Mouse (Mus musculus): ENCODE measurements at regions not wholly inside any gene's neighbourhood (a gene's known extent, or its start where the extent isn't known, plus 50 kb on each side); places are given as distances from the start of the nearest gene placed in this dataset.

DNA sequence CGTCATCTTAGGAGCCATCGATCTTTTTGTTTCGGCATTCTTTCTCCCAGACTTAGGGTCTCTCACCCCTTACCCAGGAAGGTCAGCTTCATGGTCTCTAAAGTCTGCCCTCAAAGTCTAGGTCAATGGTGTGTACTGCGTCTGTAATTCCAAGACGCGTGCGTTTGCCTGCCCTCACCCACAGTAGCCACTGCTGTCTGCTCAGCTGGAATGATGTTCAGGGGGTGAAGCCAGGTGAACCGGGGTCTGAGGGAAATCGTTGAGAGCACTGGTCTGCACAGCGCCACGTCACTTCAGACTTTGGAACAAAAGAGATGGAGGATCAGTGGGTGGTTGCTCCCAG is 244.2 kb downstream of the Ndfip2 start:
- ATAC-seq (ENCODE audit: low FRiP score, low TSS enrichment): 0 out of 2 replicates have a peak, but pooled peaks have one; percentile 40
- 22% methylated on average over 11 of the region's 11 CpGs for WGBS
- no peaks in the 10 kb centered on the region for H3K9me3 ChIP-seq (ENCODE audit: low read length)
- no peak overlapping the region for H3K4me3 ChIP-seq (ENCODE audit: low read length)
- no peaks in the 10 kb centered on the region for H3K27me3 ChIP-seq (ENCODE audit: insufficient read depth, low read length)
- H3K9ac ChIP-seq (replicated peaks; ENCODE audit: low read length): no peak overlapping the region
- peak overlapping the region; percentile 45 for H3K4me2 ChIP-seq (replicated peaks; ENCODE audit: low read depth, low read length)
- no peak overlapping the region for H3K27ac ChIP-seq (ENCODE audit: low read length)
- peaks cover 36% of the 10 kb centered on the region for H3K4me1 ChIP-seq (ENCODE audit: insufficient read depth, low read length)
- H3K36me3 ChIP-seq (ENCODE audit: insufficient read depth, low read length): no peaks in the 10 kb centered on the region

GRCm38 (mm10) chr14:105501792-105502632 is 243.6 kb downstream of the Ndfip2 start:
- H3K9ac ChIP-seq (replicated peaks; ENCODE audit: low read length): 0 out of 2 replicates have a peak overlapping the region, but pooled peaks have one; percentile 29
- peak overlapping the region; percentile 20 for H3K27ac ChIP-seq (ENCODE audit: low read length)
- no peaks in the 10 kb centered on the region for H3K36me3 ChIP-seq (ENCODE audit: insufficient read depth, low read length)
- no peaks in the 10 kb centered on the region for H3K27me3 ChIP-seq (ENCODE audit: insufficient read depth, low read length)
- H3K4me3 ChIP-seq (ENCODE audit: low read length): peak overlapping the region; percentile 15
- peak; percentile 50 for ATAC-seq (ENCODE audit: low FRiP score, low TSS enrichment)
- H3K9me3 ChIP-seq (ENCODE audit: low read length): no peaks in the 10 kb centered on the region
- H3K4me1 ChIP-seq (ENCODE audit: insufficient read depth, low read length): peaks cover 36% of the 10 kb centered on the region
- H3K4me2 ChIP-seq (replicated peaks; ENCODE audit: low read depth, low read length): peak overlapping the region; percentile 45
- WGBS: 5% methylated on average over 21 of the region's 21 CpGs

DNA sequence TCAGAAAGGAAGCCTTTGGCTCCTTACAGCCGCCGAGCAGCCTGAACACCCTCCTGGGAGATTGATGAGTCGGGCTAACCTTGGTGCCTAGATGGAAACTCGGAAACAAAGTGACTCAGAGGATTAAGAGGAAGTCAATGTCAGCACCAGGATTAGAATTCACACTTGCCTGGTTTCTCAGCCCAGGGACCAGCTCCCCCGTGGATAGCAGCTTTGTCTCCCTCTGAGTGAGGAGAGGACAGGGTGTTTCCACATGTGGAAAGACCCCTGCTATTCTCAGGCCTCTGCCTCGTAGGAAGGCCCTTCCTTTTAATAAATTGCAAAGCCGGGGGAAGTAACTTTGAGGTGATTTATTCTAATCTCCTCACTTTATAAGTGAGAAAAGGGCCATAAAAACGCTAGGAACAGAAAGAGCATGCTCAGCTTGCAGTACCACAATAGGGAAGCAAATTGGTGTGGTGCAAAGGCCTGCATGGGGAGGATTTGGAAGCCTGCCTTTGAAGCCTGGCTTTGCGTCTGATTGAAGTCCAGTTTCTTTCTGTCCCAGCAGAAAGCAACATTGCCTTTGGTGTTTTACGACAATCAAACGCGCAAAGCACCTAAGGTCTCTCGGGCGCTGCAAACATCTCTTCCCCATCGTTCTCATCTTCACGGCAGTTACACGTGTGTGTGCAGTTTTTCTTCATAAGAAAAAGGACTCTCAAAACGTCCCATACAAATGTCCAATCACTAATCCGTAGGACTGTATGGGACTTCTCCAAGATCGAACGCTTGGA is 242.8 kb downstream of the Ndfip2 start:
- no peaks in the 10 kb centered on the region for H3K9me3 ChIP-seq (ENCODE audit: low read length)

DNA sequence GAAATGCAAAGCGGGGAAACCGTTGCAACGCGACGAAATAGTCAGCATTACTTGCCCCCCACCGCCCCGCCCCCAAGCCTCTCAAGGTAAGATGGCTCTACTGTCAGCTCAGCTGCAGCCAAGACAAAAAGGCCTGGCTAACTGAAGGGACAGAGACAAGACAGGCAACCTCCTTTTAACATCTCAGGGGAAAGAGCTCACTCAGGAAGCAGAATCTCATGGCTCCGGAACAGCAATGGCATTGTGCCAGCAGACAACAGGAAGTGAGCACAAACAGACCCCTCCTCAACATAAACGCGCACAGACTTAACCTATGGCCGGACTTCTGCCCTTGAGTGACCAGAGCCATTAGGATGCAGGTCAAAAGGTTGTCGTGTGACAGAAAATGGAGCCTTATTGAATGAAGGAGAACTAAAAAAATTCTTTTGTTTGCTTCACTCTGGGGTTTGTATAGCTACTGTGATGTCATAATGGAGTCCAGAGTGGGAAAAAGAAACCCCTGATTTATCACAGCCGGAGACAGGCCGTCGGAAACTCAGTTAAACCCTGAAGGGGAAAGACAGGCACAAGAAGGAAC is 241.0 kb downstream of the Ndfip2 start:
- no peaks in the 10 kb centered on the region for H3K27me3 ChIP-seq (ENCODE audit: insufficient read depth, low read length)
- peak; percentile 32; the same call in 1 of the 2 replicates for ATAC-seq (ENCODE audit: low FRiP score, low TSS enrichment)
- no peaks in the 10 kb centered on the region for H3K36me3 ChIP-seq (ENCODE audit: insufficient read depth, low read length)
- 38% methylated on average over 15 of the region's 15 CpGs for WGBS
- peaks cover 36% of the 10 kb centered on the region for H3K4me1 ChIP-seq (ENCODE audit: insufficient read depth, low read length)
- no peaks in the 10 kb centered on the region for H3K9me3 ChIP-seq (ENCODE audit: low read length)
- H3K27ac ChIP-seq (ENCODE audit: low read length): peak overlapping the region; percentile 28; the same call in 1 of the 2 replicates
- H3K4me2 ChIP-seq (replicated peaks; ENCODE audit: low read depth, low read length): peak overlapping the region; percentile 20; the same call in 1 of the 2 replicates
- no peak overlapping the region; the same call in 1 of the 2 replicates for H3K9ac ChIP-seq (replicated peaks; ENCODE audit: low read length)
- H3K4me3 ChIP-seq (ENCODE audit: low read length): no peak overlapping the region

More for the DNA sequence above, 242.8 kb downstream of the Ndfip2 start:
- H3K4me1 ChIP-seq (ENCODE audit: insufficient read depth, low read length): peaks cover 36% of the 10 kb centered on the region
- peak overlapping the region; percentile 15 for H3K4me3 ChIP-seq (ENCODE audit: low read length)
- H3K36me3 ChIP-seq (ENCODE audit: insufficient read depth, low read length): no peaks in the 10 kb centered on the region
- no peaks in the 10 kb centered on the region for H3K27me3 ChIP-seq (ENCODE audit: insufficient read depth, low read length)
- no peak for ATAC-seq (ENCODE audit: low FRiP score, low TSS enrichment)
- 0 out of 2 replicates have a peak overlapping the region, but pooled peaks have one; percentile 20 for H3K27ac ChIP-seq (ENCODE audit: low read length)
- 16% methylated on average over 21 of the region's 21 CpGs for WGBS
- no peak overlapping the region for H3K9ac ChIP-seq (replicated peaks; ENCODE audit: low read length)
- peak overlapping the region; percentile 45 for H3K4me2 ChIP-seq (replicated peaks; ENCODE audit: low read depth, low read length)

DNA sequence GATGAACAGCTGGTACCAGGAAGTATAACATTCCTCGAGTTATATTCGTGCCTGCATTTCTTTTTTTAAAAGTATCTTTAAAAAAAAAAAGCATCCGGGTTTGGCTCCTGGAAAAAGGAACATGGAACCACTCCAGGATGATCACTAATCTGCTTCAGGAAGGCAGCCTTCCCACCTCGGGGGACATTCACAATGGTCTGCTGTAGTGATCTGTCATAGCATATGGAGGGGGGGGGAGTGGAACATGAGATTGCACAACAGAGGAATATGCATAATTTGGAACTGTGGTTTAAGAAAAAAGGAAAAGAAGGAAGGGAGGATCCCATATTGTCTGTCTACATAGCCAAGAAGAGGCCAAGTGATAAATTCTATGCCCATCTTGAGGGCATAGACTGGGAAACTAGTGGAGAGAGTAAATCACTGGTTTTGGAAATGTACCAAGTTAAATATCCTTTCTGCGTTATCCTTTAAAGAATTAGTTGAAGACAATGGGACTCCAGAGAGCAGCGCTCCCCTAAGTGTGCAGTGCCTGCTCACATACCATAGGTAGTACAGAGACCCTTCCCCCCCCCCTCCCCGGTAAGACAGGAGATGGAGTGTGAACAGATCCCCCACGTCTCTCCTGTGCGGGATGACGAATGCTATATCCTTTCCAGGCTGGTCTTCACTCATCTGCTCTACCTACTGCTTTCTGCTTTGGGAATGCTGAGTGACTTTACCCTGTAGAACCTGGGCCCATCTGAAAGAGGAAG is 240.0 kb downstream of the Ndfip2 start:
- no peak for ATAC-seq (ENCODE audit: low FRiP score, low TSS enrichment)
- no peak overlapping the region for H3K4me3 ChIP-seq (ENCODE audit: low read length)
- H3K27me3 ChIP-seq (ENCODE audit: insufficient read depth, low read length): no peaks in the 10 kb centered on the region
- H3K9ac ChIP-seq (replicated peaks; ENCODE audit: low read length): no peak overlapping the region; the same call in 1 of the 2 replicates
- no peak overlapping the region for H3K27ac ChIP-seq (ENCODE audit: low read length)
- no peak overlapping the region for H3K4me2 ChIP-seq (replicated peaks; ENCODE audit: low read depth, low read length)
- 45% methylated on average over 10 of the region's 10 CpGs for WGBS
- no peaks in the 10 kb centered on the region for H3K36me3 ChIP-seq (ENCODE audit: insufficient read depth, low read length)
- no peaks in the 10 kb centered on the region for H3K9me3 ChIP-seq (ENCODE audit: low read length)
- H3K4me1 ChIP-seq (ENCODE audit: insufficient read depth, low read length): peaks cover 36% of the 10 kb centered on the region

GRCm38 (mm10) chr14:105495161-105495560 is 236.8 kb downstream of the Ndfip2 start:
- ATAC-seq (ENCODE audit: low FRiP score, low TSS enrichment): no peak; the same call in 1 of the 2 replicates
- no peak overlapping the region for H3K4me2 ChIP-seq (replicated peaks; ENCODE audit: low read depth, low read length)
- WGBS: 19% methylated on average over 2 of the region's 2 CpGs
- no peaks in the 10 kb centered on the region for H3K27me3 ChIP-seq (ENCODE audit: insufficient read depth, low read length)
- no peak overlapping the region for H3K9ac ChIP-seq (replicated peaks; ENCODE audit: low read length)
- H3K36me3 ChIP-seq (ENCODE audit: insufficient read depth, low read length): no peaks in the 10 kb centered on the region
- no peak overlapping the region for H3K4me3 ChIP-seq (ENCODE audit: low read length)
- no peak overlapping the region for H3K27ac ChIP-seq (ENCODE audit: low read length)
- H3K4me1 ChIP-seq (ENCODE audit: insufficient read depth, low read length): peaks cover 19% of the 10 kb centered on the region; the same call in 1 of the 2 replicates
- H3K9me3 ChIP-seq (ENCODE audit: low read length): no peaks in the 10 kb centered on the region

GRCm38 (mm10) chr14:105494415-105494814 is 236.0 kb downstream of the Ndfip2 start:
- Histone ChIP-seq H3K27ac (ENCODE audit: low read length) (no peak overlapping the region), H3K27me3 (ENCODE audit: insufficient read depth, low read length) (no peaks in the 10 kb centered on the region), H3K4me2 (replicated peaks; ENCODE audit: low read depth, low read length) (no peak overlapping the region), H3K9ac (replicated peaks; ENCODE audit: low read length) (no peak overlapping the region), H3K4me3 (ENCODE audit: low read length) (no peak overlapping the region), H3K9me3 (ENCODE audit: low read length) (no peaks in the 10 kb centered on the region), H3K36me3 (ENCODE audit: insufficient read depth, low read length) (no peaks in the 10 kb centered on the region), H3K4me1 (ENCODE audit: insufficient read depth, low read length) (peaks cover 14% of the 10 kb centered on the region; the same call in 1 of the 2 replicates)
- WGBS: 85% methylated on average over 3 of the region's 3 CpGs
- ATAC-seq (ENCODE audit: low FRiP score, low TSS enrichment): no peak

DNA sequence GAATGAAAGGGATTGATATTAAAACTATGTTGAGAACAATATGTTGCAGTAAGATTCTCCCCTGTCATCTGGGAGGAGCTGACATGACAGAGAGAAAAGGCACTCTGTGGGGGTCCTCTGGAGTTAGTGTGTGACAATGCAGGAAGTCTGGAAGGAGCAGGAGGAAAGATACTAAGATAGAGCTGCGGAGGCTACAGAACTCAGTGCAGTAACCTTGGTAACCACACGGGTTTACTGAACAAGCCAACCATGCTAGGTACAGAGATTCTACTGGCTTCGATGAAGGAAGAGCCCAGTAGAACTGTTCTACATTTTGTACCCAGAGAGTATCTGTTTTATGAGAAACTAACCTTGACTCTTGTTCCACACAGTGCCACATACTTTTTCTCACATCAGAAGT is 231.8 kb downstream of the Ndfip2 start:
- no peak for ATAC-seq (ENCODE audit: low FRiP score, low TSS enrichment)
- 67% methylated on average over 3 of the region's 3 CpGs for WGBS
- H3K9ac ChIP-seq (replicated peaks; ENCODE audit: low read length): no peak overlapping the region
- H3K4me3 ChIP-seq (ENCODE audit: low read length): no peak overlapping the region
- H3K4me1 ChIP-seq (ENCODE audit: insufficient read depth, low read length): no peaks in the 10 kb centered on the region
- no peaks in the 10 kb centered on the region for H3K27me3 ChIP-seq (ENCODE audit: insufficient read depth, low read length)
- no peaks in the 10 kb centered on the region for H3K36me3 ChIP-seq (ENCODE audit: insufficient read depth, low read length)
- H3K27ac ChIP-seq (ENCODE audit: low read length): no peak overlapping the region
- H3K4me2 ChIP-seq (replicated peaks; ENCODE audit: low read depth, low read length): no peak overlapping the region
- no peaks in the 10 kb centered on the region for H3K9me3 ChIP-seq (ENCODE audit: low read length)
